Mouse (Mus musculus): Measurements from ENCODE around the gene Plcl2.

Gene Plcl2

DNA sequence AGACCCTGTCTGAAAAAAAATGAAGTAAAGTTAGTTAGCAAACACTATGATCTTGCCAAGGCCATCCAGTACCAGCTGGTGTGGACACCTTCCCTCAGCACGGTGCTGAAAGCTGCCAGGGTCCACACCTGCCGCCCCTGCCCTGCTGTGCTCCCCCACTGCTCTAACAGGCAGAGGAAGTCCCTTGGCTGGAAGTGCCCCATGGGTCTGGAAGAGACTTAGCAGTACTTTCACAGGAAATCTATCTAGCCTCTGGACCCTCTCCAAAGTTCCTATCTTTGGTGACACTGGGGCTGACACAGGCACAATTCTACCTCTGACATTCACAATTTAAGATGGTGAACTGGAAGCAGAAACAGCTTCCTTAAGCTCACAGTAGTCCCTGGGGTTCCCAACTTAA, 227.9 kb downstream of the Plcl2 start:
- no peak for DNase-seq (ENCODE audit: low spot score)
